13 mouse cellular contexts compared by ENCODE assay signal in genomic region chr3:6049472-6050045, GRCm38 (mm10).
"Had no signal": no experiment of that assay in that cellular context is flagged by ENCODE, and none has a peak within 500 bp of the region (broad histone marks: within the 10 kb centered on the region; RNA-seq: fewer than 3 reads in every experiment).

No protein-coding gene starts in this region.

- H3K36me3 ChIP-seq: limb, embryonic 13.5 days; midbrain, embryonic 10.5 days; midbrain, embryonic 15.5 days; neural tube, embryonic 12.5 days had no signal

- H3K27ac ChIP-seq: layer of hippocampus, adult 2 months; limb, embryonic 13.5 days; liver, embryonic 14.5 days; midbrain, embryonic 10.5 days; midbrain, embryonic 15.5 days; neural tube, embryonic 12.5 days; stomach, postnatal 0 days had no signal

- H3K4me2 ChIP-seq: limb, embryonic 13.5 days; midbrain, embryonic 15.5 days; neural tube, embryonic 12.5 days had no signal

- DNase-seq: kidney, postnatal 10 days; kidney, postnatal 4 days; left cerebral cortex, postnatal 4 days; lung, adult 18-20 months; right cerebral cortex, postnatal 25 days; thymus, postnatal 4 days had no signal

- ATAC-seq: midbrain, embryonic 15.5 days had no signal

- H3K27me3 ChIP-seq: limb, embryonic 13.5 days; midbrain, embryonic 15.5 days; neural tube, embryonic 12.5 days had no signal

- H3K4me1 ChIP-seq: limb, embryonic 13.5 days; midbrain, embryonic 10.5 days; midbrain, embryonic 15.5 days; neural tube, embryonic 12.5 days had no signal

- H3K9me3 ChIP-seq: limb, embryonic 13.5 days; midbrain, embryonic 15.5 days; neural tube, embryonic 12.5 days had no signal

- H3K9ac ChIP-seq: limb, embryonic 13.5 days; liver, embryonic 14.5 days; midbrain, embryonic 15.5 days; neural tube, embryonic 12.5 days had no signal

- H3K4me3 ChIP-seq: layer of hippocampus, adult 2 months; limb, embryonic 13.5 days; midbrain, embryonic 10.5 days; midbrain, embryonic 15.5 days; neural tube, embryonic 12.5 days had no signal
